Mouse (Mus musculus): ENCODE results near the gene 6030452D12Rik. TPM values are rescaled to one million over a fixed set of nuclear protein-coding genes. Genes with fewer than 3 reads are reported as not detected.

The 6030452D12Rik gene
- total and polyA plus RNA-seq, 2 experiments from 2014 or later: not detected

DNA sequence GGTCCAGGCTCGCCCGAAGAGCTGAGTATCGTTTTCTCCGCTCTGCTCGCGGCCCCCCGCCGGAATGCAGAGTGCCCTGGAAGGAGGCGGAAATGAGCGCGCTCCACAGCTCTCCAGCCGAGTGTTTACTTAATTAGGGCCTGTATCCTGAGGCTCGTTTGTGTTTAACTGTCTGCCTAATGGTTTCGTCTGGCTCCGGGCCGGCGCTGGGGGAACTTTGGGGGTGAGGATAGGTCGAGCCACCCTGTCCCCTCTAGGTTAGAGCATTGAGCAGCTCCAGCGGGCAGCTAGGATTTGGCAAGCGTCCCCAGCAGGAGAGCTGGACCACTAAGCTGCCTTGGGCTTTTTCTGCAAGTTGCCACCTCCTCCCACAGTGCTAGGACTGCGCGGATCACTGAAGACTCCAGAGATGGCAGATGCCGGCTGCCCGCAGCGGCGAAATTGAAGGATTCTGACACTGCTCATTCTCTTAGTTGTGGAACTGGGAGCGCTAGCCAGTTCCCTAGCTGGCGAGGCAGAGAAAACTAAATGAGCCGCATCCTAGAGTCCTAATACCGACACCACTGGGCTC, 7.5 kb downstream of the 6030452D12Rik start:
- Histone ChIP-seq H3K27me3 (ENCODE audit: control insufficient read depth, insufficient read depth, low read length) (peaks cover 15% of the 10 kb centered on the region; the same call in 1 of the 2 replicates), H3K27ac (ENCODE audit: low read depth) (no peak overlapping the region), H3K4me1 (ENCODE audit: control insufficient read depth, insufficient read depth) (peaks cover 14% of the 10 kb centered on the region), H3K9ac (replicated peaks; ENCODE audit: low read depth, low read length) (0 out of 2 replicates have a peak overlapping the region, but pooled peaks have one; percentile 34), H3K9me3 (replicated peaks; ENCODE audit: control insufficient read depth, low read length) (no peaks in the 10 kb centered on the region), H3K4me3 (ENCODE audit: low read depth, low read length) (peak overlapping the region; percentile 45), H3K4me2 (ENCODE audit: low read depth, low read length) (peak overlapping the region; percentile 77), H3K36me3 (replicated peaks; ENCODE audit: control insufficient read depth, insufficient read depth, low read length) (no peaks in the 10 kb centered on the region)
- TF ChIP-seq CTCF (IDR thresholded peaks at IDR 0.05; ENCODE audit: low read depth) (no peak), EP300 (IDR thresholded peaks at IDR 0.05; ENCODE audit: low read depth) (no peak)
- peak; percentile 28 for DNase-seq (ENCODE audit: low spot score)
- WGBS: 3% methylated on average over 30 of the region's 30 CpGs
- ATAC-seq (ENCODE audit: insufficient read depth, low read depth): 0 out of 2 replicates have a peak, but pooled peaks have one; percentile 18

DNA sequence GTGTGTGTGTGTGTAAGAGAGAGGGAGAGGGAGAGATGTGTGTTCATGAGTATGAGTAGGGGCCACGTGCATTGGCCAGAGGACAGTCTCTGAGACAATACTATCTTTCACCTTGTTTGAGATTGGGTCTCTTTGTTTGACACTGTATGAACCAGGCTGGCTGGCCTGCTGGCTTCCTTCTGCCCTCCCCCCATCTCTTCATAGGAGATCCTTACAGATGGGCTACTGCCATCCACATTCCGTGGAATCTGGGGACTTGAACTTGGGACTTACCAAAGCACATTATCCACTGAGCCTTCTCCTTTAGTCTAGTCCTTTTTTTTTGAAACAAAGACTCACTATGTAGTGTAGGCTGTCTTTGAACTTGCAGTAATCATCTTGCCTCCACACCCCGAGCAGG, 8.1 kb downstream of the 6030452D12Rik start:
- Histone ChIP-seq H3K27me3 (ENCODE audit: control insufficient read depth, insufficient read depth, low read length) (peaks cover 18% of the 10 kb centered on the region; the same call in 1 of the 2 replicates), H3K4me1 (ENCODE audit: control insufficient read depth, insufficient read depth) (peaks cover 14% of the 10 kb centered on the region), H3K9ac (replicated peaks; ENCODE audit: low read depth, low read length) (no peak overlapping the region), H3K4me2 (ENCODE audit: low read depth, low read length) (peak overlapping the region; percentile 77; the same call in 1 of the 2 replicates), H3K27ac (ENCODE audit: low read depth) (no peak overlapping the region), H3K4me3 (ENCODE audit: low read depth, low read length) (peak overlapping the region; percentile 45), H3K9me3 (replicated peaks; ENCODE audit: control insufficient read depth, low read length) (no peaks in the 10 kb centered on the region), H3K36me3 (replicated peaks; ENCODE audit: control insufficient read depth, insufficient read depth, low read length) (no peaks in the 10 kb centered on the region)
- no peak for ATAC-seq (ENCODE audit: insufficient read depth, low read depth)
- WGBS: 45% methylated on average over 3 of the region's 3 CpGs
- TF ChIP-seq CTCF (IDR thresholded peaks at IDR 0.05; ENCODE audit: low read depth) (no peak), EP300 (IDR thresholded peaks at IDR 0.05; ENCODE audit: low read depth) (no peak)
- DNase-seq (ENCODE audit: low spot score): no peak

DNA sequence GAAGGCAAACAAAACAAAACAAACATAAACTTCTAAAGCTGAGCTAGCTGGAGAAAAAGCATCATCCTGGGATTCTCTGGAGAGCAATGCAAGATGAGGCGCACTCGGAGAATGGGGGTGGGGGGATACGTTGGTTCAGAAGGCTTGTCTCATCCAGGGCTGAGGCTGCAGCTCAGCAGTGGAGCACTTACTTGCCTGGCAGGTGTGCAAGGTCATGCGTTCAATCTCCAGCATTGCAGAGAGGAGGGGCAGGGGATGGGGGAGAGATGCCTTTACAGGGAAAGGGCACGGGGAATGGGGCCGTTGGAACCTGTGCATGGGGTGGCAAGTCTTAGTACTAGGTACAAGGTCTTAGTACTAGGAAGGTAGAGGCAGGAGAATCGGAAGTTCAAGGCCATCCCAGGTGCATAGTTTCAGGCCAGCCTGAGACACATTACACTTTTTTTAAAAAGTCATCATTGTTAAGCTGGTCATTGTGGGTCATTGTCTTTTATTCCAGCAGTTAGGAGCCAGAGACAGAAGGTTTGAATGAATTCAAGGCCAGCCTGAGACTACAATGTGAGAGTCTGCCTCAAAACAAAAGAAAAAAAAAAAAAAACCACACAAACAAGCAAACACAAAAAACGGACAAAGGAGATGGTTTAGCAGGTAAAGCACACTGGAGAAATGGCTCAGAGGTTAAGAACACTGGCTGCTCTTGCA, 8.9 kb downstream of the 6030452D12Rik start:
- Histone ChIP-seq H3K4me1 (ENCODE audit: control insufficient read depth, insufficient read depth) (peaks cover 14% of the 10 kb centered on the region), H3K4me3 (ENCODE audit: low read depth, low read length) (no peak overlapping the region), H3K36me3 (replicated peaks; ENCODE audit: control insufficient read depth, insufficient read depth, low read length) (no peaks in the 10 kb centered on the region), H3K9ac (replicated peaks; ENCODE audit: low read depth, low read length) (no peak overlapping the region), H3K9me3 (replicated peaks; ENCODE audit: control insufficient read depth, low read length) (no peaks in the 10 kb centered on the region), H3K4me2 (ENCODE audit: low read depth, low read length) (no peak overlapping the region), H3K27me3 (ENCODE audit: control insufficient read depth, insufficient read depth, low read length) (peaks cover 18% of the 10 kb centered on the region; the same call in 1 of the 2 replicates), H3K27ac (ENCODE audit: low read depth) (no peak overlapping the region)
- ATAC-seq (ENCODE audit: insufficient read depth, low read depth) (no peak), DNase-seq (ENCODE audit: low spot score) (no peak)
- TF ChIP-seq CTCF (IDR thresholded peaks at IDR 0.05; ENCODE audit: low read depth): no peak
- 89% methylated on average over 8 of the region's 8 CpGs for WGBS

DNA sequence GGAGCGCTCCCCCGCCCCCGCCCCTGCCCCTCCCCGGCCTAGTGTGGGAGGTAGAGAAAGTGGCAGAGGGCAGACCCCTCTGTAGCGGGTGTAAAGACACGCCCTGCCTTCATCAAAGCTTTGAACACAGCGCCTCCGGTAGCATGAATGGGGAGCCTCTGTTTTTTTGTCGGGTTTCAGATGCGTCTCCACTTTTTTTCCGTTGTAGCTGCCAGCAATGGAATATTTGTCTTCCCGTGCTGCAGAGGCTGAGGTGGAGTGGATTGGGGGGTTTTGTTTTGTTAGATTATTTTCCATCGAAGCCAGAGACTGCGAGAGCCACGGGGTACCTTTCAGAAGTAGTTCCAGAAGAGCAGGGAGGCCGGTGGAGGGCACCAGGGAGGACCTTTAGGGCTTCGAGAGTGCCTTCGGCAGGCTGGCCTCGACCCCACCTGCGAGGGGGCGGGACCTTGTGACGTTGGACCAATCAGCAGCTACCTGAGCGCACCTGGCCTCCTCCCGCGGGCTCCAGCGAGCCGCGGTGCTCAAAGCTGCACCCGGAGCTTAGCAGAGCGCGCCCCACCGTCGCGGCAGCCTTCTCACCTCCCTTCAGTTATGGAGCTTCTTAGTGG, 10.1 kb downstream of the 6030452D12Rik start, which contains the start of gene Cdh3:
Cdh3 (plus strand) TSS at position 527 of the 611 bp plus-strand sequence.
- peak; percentile 52 for ATAC-seq (ENCODE audit: insufficient read depth, low read depth)
- Histone ChIP-seq H3K4me2 (ENCODE audit: low read depth, low read length) (peak within 1 kb of the TSS; percentile 78), H3K4me3 (ENCODE audit: low read depth, low read length) (peak within 1 kb of the TSS; percentile 65), H3K27me3 (ENCODE audit: control insufficient read depth, insufficient read depth, low read length) (peaks cover 18% of the 10 kb centered on the region; the same call in 1 of the 2 replicates), H3K4me1 (ENCODE audit: control insufficient read depth, insufficient read depth) (peaks cover 14% of the 10 kb centered on the region), H3K9me3 (replicated peaks; ENCODE audit: control insufficient read depth, low read length) (no peaks in the 10 kb centered on the region), H3K9ac (replicated peaks; ENCODE audit: low read depth, low read length) (peak within 1 kb of the TSS; percentile 67), H3K27ac (ENCODE audit: low read depth) (peak within 1 kb of the TSS; percentile 54), H3K36me3 (replicated peaks; ENCODE audit: control insufficient read depth, insufficient read depth, low read length) (no peaks in the 10 kb centered on the region)
- 1% methylated on average over 32 of the region's 34 CpGs for WGBS
- DNase-seq (ENCODE audit: low spot score): no peak
- TF ChIP-seq CTCF (IDR thresholded peaks at IDR 0.05; ENCODE audit: low read depth) (no peak), EP300 (IDR thresholded peaks at IDR 0.05; ENCODE audit: low read depth) (no peak)

DNA sequence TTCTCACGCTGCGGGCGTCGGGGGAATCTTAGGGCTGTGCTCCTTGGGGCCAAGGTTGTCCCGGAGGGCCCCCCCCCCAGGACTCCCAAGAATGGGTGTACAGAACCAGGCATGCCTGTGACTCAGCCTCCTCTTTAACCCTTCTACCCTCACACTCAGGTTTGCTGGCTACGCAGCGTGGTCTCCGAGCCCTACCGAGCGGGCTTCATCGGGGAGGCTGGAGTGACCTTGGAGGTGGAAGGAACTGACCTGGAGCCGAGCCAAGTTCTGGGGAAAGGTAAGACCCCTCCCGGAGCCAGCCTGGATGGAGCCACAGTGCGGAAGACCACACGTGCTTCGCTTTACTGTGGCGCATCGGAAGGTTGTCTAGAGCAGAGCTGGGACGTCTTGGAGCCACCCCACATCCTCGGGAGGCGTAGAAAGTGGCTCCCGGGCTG, 10.8 kb downstream of the 6030452D12Rik start:
- Histone ChIP-seq H3K4me1 (ENCODE audit: control insufficient read depth, insufficient read depth) (peaks cover 14% of the 10 kb centered on the region), H3K9me3 (replicated peaks; ENCODE audit: control insufficient read depth, low read length) (no peaks in the 10 kb centered on the region), H3K4me2 (ENCODE audit: low read depth, low read length) (peak overlapping the region; percentile 78), H3K4me3 (ENCODE audit: low read depth, low read length) (peak overlapping the region; percentile 65), H3K9ac (replicated peaks; ENCODE audit: low read depth, low read length) (peak overlapping the region; percentile 67), H3K27ac (ENCODE audit: low read depth) (peak overlapping the region; percentile 54), H3K27me3 (ENCODE audit: control insufficient read depth, insufficient read depth, low read length) (peaks cover 18% of the 10 kb centered on the region; the same call in 1 of the 2 replicates), H3K36me3 (replicated peaks; ENCODE audit: control insufficient read depth, insufficient read depth, low read length) (no peaks in the 10 kb centered on the region)
- peak; percentile 40 for ATAC-seq (ENCODE audit: insufficient read depth, low read depth)
- WGBS: under 1% methylated on average over 22 of the region's 22 CpGs
- TF ChIP-seq EP300 (IDR thresholded peaks at IDR 0.05; ENCODE audit: low read depth) (no peak), CTCF (IDR thresholded peaks at IDR 0.05; ENCODE audit: low read depth) (no peak)
- no peak for DNase-seq (ENCODE audit: low spot score)
